Mouse (Mus musculus): ENCODE results near the gene Prrg2.
"Not testable (repeated sequence)": the region's sequence is repeated elsewhere in the genome, so short reads cannot be mapped to it uniquely, and the experiment has no call there.

Prrg2 gene

GRCm38 (mm10) chr7:45062239-45062835, at the start of gene Prrg2, which contains the start of gene Nosip:
TSS of gene Prrg2 (minus strand) at chr7:45062677.
TSS of gene Nosip (plus strand) at chr7:45062429.
- in situ Hi-C loops (cut with MboI): no loop called here

DNA sequence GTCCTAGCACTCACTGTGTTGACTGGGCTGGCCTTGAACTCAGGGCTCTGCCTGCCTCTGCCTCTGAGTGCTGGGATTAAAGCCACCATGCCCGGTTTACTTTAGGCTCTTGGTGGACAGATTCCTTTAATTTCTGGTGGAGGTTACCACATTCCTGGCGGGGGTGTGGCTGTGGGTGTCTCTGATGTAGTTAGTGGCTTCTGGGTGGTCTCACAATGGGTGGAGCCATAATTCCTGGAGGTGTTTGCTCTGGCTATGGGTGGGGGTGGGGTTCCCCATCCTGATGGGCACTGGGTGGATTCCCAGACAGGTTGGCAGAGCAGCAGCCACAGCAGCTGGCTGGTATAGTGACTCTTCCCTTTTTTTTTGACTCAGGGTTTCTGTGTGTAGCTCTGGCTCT, 49.5 kb upstream of the Prrg2 start:
- in situ Hi-C loops (cut with MboI): no loop called here

GRCm38 (mm10) chr7:45110089-45110488, 47.6 kb upstream of the Prrg2 start:
- in situ Hi-C loops (cut with MboI): not testable (repeated sequence)

GRCm38 (mm10) chr7:45107052-45107645, 44.7 kb upstream of the Prrg2 start:
- in situ Hi-C loops (cut with MboI): no loop called here

- in situ Hi-C loops (cut with MboI): no loop called here
Observed at GRCm38 (mm10) chr7:45106441-45106840, 44.0 kb upstream of the Prrg2 start.

GRCm38 (mm10) chr7:45105491-45105890, 43.0 kb upstream of the Prrg2 start:
- in situ Hi-C loops (cut with MboI): no loop called here

- in situ Hi-C loops (cut with MboI): no loop called here
Observed at GRCm38 (mm10) chr7:45104941-45105340, 42.5 kb upstream of the Prrg2 start.

DNA sequence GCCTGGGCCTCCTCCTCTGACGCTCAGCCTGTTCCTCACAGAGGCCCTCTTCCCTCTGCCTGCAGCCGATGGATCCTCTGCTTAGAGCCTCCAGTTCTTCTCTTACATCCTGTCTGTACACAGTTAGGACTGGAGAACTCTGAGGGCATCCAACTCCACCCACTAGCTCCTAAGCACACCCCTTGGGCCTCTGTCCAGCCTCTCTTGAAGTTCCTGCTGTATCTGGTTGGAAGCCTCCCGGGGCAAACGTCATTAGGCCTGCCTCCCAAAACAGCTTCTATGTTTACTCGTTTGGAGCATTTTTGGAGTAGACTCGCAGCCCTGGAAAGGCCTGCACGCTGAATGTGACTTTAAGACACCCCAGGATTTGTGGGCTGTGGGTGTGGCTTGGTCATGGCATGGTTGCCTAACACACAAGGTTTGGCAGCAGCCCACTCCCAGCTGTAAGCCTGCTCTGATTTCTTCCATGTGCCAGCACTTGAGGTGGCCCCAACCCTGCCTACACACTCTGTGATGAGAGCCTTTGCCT, 41.2 kb upstream of the Prrg2 start, which contains the start of gene Fcgrt:
Fcgrt (minus strand) TSS at position 200 of the 529 bp plus-strand sequence.
- in situ Hi-C loops (cut with MboI): no loop called here

DNA sequence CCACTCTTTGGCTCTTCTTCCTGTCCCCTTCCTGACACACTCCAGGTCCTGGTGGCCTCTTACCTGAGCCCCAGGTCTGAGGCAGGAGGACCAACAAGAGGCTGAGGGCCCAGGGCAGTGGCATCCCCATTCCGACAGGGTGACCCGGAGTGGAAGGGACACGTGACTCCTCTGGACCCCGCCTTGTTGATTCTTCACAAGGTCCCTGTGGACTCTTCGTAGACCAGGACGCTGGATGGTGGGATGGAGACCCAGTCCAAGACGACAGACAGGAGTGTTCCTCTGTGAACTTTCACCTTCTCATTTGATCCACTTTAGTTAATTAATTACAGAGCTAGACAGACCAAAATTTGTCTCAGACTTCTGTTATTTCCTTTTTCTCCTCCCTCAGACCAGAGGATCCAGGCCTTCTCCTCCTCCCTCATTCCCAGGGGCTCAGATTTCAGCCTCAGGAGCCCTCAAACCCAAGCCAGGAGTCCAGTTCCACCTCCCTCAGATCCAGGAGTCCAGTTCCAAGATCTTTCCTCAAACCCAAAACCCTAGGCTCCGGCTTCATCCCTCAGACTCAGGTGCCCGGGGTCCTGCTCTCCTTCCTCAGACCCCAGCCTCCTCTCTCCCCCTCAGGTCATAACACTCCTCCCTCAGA, 40.6 kb upstream of the Prrg2 start:
- in situ Hi-C loops (cut with MboI): no loop called here

- in situ Hi-C loops (cut with MboI): no loop called here
Observed at GRCm38 (mm10) chr7:45102441-45102840, 40.0 kb upstream of the Prrg2 start.

DNA sequence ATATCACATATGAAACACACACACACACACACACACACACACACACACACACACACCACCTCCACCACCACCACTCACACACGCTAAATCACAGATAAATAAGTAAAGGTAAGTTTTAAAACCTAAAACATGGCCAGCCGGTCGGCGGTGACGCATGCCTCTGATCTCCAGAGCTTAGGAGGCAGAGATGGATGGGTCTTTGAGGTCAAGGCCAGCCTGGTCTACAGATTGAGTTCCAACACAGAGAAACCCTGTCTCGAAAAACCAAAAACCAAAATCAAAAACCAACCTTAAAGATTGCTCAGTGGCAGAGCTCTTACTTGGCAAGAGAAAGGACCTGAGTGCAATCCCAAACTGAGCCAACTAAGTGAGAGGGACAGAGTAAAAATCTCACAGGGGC, 37.6 kb upstream of the Prrg2 start:
- in situ Hi-C loops (cut with MboI): no loop called here

GRCm38 (mm10) chr7:45098541-45099240, 36.2 kb upstream of the Prrg2 start:
- in situ Hi-C loops (cut with MboI): no loop called here

DNA sequence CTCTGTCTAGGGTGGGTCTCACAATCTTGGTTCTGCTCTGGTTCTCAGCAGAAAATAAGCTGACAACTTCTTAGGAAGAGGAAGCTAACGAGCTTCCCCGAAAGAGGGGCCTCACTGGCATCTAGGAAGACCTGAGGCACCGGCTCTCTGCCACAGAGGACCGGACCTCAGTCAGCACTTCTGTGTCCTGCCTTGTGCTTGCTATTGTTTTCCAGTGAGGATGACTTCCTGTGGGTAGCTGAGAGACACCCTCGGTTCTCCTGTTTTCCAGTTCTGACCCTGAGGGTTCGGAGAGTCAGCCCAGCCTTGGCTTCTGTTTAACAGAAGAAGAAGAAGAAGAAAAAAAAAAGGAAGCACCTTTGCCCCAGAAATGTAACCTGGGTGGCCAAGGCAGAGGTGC, 35.0 kb upstream of the Prrg2 start:
- in situ Hi-C loops (cut with MboI): no loop called here

DNA sequence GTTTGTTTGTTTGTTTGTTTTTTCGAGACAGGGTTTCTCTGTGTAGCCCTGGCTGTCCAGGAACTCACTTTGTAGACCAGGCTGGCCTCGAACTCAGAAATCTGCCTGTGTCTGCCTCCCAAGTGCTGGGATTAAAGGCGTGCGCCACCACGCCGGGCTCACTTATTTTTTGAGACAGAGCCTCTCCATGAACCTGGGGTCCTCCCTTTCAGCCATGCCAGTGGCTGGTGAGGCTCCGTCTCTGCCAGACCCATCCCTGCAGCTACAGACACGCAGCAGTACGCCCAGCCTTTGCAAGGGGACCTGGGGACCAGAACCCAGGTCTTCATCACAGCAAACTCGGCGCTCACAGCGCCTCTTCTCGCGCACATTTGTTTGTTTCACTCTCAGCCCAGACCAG, 33.5 kb upstream of the Prrg2 start:
- in situ Hi-C loops (cut with MboI): not testable (repeated sequence)

- in situ Hi-C loops (cut with MboI): no loop called here
Observed at GRCm38 (mm10) chr7:45095367-45095766, 32.9 kb upstream of the Prrg2 start.

DNA sequence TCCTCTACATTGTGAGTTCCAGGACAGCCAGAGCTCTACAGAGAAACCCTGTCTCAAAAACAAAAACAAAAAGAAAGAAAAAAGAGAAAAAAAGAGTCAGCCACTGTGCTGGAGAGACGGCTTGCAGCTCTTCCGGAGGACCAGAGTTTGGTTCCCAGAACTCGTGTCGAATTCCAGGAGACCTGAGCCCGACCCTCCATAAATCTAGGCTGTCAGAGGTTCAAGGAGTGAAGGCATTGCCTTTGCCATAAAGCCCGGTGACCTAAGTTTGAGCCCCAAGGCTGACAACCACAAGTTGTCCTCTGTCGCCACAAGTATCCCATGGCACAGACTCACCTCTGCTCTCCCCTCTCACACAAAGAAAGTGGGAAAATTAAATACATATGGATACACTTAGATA, 31.6 kb upstream of the Prrg2 start:
- in situ Hi-C loops (cut with MboI): no loop called here

DNA sequence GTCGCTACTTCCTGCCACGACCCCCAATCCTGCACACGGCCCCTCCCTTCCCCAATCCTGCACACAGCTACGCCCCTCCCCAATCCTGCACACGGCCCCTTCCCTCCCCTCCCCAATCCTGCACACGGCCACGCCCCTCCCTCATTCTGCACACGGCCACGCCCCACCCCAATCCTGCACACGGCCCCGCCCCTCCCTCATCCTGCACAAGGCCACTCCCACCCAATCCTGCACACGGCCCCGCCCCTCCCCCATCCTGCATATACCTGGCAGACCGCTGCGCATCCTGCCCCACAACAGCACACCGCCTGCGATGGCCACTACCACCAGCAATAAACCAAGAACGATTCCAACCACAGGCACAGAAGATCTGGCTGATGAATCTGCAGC, 31.0 kb upstream of the Prrg2 start:
- in situ Hi-C loops (cut with MboI): no loop called here

DNA sequence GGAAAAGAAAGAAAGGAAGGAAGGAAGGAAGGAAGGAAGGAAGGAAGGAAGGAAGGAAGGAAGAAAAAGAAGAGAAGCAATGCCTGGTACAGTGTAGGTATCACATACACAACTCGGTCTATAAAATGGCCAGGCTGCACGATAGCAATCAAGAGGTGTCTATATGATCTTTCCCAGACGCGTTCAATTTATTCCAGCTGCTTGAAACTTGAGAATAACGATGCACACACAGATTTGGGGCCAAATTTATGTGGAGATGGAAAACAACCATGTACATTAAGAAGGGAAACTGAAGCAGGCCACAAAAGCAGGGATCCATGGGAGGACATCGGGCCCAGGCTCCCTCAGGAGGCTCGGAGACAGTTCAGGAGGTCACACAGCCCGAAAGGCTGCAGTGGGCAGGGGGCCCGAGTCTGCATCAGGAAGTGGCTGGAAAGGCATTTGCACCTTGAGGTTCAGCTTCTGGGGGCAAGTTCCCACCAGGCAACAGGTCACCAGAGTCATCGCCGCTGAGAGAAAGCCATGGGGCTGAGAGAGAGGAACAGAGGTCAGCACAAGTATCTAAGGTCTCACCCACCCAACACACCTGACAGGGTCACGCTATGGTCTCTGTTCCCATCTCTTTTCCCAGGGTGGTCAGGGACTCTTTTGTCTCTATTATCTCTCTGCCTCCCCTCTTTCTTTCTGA, 30.5 kb upstream of the Prrg2 start:
- in situ Hi-C loops (cut with MboI): no loop called here

DNA sequence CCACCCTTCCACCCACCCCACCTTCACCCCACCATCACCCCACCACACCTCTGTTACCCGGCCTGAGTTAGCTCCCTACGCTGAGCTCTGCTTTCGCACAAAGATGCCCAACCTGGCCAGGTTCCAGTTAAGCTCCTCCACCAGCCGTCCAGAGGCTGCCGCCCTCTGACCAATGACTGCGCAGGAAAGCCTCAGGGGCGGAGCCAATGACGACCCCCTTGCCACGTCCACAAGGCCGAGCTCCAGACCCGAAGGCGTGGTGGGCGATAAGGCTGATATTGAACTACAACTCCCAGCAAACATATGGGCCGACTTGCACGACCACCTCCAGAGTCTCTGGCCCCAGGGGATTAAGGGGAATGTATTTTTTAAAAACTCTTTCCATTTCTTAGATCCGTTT, 29.6 kb upstream of the Prrg2 start, which contains the start of gene Rcn3:
Rcn3 (minus strand) TSS at position 174 of the 400 bp plus-strand sequence.
- in situ Hi-C loops (cut with MboI): no loop called here

- in situ Hi-C loops (cut with MboI): no loop called here
Observed at GRCm38 (mm10) chr7:45091001-45091990, 28.8 kb upstream of the Prrg2 start.
